Mouse (Mus musculus): ENCODE measurements at regions not wholly inside any gene's neighbourhood (a gene's known extent, or its start where the extent isn't known, plus 50 kb on each side); places are given as distances from the start of the nearest gene placed in this dataset.

- TF ChIP-seq GATA1 (IDR thresholded peaks at IDR 0.05; ENCODE audit: low read length) (no peak), TAL1 (IDR thresholded peaks at IDR 0.05; ENCODE audit: low read length) (no peak)
Observed at GRCm38 (mm10) chr8:10830835-10831234, 177.4 kb downstream of the Irs2 start.
